Mouse (Mus musculus): ENCODE measurements around the gene B3gat1.

B3gat1 gene

DNA sequence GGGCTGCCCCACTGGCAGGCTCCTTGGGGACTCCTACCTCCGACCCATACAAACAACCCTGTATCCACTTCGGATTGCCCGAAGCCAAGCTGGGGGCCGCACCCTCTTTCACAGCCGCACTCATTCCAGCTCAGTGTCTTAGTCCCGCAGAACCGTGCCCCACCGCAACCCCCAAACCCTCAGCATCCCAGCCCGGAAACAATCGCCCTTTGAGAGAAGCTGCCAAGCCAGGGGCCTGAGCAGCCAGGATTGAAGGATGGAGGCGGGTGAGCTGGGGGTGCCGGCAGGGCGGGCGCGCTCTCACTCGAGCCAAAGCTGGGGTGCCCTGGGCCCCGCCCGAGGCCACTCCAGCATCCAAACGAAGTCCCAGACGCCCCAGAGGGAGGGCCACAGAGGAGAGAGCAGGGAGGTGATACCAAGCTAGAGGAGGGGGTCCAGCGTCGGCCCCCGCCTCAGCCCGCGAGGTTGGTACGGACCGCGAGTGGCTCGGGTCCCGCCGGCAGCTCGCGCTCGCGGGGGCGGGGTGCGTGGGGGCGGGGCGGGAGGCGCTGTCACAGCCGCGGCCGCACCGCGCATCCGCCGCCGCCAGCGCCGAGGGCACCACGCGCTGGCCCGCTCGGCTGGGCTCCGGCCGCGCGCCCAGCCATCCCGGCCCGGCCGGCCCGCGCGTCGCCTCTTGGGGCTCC is at the start of gene B3gat1:
Gene B3gat1 (plus strand): TSS at position 523 of the 686 bp plus-strand sequence.
- DNase-seq (ENCODE audit: low spot score): no peak

DNA sequence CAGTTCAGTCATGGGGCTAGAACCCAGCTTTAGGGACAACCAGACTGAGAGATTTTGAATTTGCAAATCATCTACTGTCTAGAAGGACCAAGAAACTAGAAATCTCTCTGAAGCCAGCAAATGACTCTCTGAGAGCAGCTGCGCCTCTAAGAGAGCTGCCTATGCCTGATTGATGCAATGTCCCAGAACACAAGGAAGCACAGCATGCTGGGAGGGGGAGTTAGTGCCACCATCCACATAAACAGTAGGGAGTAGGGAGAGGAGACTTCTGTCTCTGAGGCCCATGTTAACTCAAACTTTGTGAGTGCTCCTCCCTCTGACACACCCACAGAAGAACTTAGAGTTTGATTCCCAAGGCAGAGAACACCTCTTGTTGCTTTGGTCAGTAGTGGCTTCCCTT is 44.4 kb upstream of the B3gat1 start:
- no peak for DNase-seq (ENCODE audit: low spot score)

DNA sequence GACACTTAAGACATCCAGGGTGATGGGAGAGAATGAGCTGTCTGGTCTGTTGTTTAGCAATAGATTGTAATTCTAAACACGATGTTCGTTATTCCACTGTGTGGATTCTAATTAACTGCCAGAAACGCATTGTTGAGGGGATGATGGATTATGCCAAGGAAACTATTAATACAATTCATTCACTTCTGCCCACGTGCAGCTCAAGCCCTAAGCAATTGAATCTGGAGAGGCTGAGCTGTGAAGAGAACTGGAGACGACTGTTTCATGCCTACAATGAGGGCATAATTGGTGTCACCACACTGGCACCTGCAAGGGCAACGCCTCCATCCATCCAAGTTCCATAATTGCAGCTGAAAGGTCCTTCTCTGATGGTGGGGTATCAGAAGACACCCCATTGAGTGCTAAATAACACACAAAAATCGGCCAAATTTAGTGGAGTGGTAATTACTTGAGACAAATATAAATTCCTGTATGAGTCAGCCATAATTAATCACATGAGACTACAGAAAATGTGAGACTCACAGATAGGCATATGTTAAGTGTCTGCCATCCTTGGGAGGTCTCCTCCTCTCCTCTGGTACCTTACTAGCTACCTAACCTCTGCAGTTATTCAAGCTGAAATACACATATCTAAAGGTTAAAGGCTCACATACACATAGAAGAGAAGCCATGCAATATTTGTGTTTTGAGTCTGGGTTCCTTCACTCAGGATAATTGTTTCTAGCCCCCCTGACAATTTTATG is 43.4 kb upstream of the B3gat1 start:
- DNase-seq (ENCODE audit: low spot score): no peak

DNA sequence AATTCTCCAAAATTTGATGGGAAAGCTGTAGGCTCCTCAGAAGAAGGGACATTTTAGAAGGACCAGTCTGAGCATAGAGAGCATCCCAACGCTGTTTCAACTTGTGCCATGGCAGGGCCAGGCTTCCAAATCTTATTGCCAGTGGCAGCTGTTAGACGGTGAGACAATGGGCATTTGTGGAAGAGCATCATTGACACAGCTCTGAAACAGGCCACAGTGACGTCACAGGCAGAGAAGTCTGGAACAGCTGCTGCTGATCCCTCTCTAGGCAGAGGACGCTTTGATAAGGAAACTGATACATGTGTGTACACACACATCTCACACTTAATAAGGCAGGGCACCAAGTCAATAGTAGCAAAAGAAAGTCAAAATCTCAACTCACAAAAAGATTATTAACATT is 40.9 kb upstream of the B3gat1 start:
- DNase-seq (ENCODE audit: low spot score): no peak

DNA sequence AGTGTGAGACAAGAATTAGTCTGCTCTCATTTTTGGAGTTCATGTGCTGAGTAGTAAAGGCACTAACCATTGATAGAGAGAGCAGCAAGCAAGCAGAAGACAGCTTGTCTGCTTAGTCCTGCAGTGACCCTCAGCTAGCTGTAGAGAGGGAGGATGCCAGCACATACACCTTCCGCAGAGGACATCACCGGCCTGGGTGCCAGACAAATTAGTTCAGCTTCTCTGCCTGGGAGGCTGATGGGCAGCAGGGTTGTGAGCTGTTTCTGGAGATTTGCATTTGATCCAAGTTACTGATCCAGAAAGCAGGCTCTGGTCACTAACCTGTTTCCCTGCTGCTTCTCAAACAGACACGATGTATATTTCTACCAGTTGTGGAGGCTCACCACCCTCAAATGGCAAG is 38.9 kb upstream of the B3gat1 start:
- no peak for DNase-seq (ENCODE audit: low spot score)

DNA sequence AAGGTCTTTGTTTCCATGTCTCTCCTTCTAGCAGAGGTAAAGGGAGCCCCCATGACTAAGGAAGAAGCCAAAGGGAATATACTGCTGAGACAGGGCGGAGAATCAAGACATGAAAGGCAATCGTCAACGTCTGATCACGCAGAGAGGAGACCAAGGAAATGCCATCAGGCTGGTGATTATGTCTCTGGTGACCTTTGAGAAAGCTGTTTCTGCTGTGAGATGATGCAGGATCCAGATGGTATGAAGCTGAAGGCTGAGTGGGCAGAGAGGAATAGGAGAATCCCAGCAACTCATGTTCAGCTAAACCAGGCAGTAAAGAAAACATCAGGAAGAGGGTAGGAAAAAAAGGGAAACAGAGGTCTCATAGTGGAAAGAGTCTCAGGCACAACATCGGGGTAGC is 38.4 kb upstream of the B3gat1 start:
- DNase-seq (ENCODE audit: low spot score): no peak

DNA sequence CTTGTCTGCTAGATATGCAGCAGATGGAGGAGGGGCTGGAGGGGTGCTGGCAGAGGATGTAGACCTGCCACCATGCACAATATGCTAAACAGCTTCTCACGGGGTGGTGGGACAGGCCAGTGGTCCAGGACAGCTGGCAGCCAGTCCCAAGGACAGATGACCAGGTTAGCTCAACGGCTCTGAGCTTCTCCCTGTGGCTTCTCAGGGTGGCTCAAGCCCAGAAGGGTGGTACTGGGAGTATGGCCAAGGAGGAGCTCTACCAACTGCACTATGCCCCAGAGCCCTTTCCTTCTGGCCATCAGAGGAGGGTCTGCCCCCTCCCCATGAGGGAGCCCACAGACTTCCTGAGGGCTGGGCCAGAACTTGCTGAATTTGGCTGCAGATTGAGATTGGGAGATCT is 35.2 kb upstream of the B3gat1 start:
- DNase-seq (ENCODE audit: low spot score): no peak

DNA sequence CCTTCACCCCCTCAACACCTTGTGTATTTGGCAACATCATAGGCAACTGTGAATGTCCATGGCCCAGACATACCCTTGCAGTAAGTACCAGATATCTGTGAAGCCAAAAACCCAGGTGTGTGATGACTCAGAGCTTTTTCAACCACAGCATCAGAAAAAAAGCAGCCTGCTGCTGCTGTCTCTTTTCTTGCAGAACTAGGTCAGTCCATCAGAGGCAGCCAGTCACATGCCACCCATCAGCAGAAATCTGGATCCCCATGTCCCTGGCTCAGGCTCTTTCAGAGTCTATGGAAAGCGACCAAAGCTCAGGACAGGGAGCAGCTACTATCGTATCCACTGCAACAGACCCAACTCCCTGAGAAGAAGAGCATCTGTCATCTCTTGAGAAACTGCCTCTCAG is 33.2 kb upstream of the B3gat1 start:
- no peak for DNase-seq (ENCODE audit: low spot score)

DNA sequence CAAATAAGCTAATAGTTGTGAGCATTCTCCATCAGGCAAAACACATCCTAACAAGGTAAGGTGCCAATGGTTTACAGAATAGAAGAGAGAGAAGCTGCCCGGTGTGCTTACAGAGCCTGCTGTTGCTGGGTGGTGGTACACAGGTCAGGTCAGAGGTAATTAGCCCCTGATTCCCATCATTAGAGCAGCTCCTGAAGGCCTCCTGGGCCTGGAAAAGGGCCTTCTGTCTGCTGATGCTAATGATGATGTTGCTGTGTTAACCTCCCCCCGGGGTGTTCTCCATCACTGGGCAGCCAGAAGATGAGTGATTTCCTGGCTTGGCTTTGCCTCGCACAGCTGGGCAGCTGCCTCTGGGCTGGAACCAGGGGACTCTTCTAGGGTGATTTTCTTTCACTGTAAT is 15.1 kb upstream of the B3gat1 start:
- no peak for DNase-seq (ENCODE audit: low spot score)

DNA sequence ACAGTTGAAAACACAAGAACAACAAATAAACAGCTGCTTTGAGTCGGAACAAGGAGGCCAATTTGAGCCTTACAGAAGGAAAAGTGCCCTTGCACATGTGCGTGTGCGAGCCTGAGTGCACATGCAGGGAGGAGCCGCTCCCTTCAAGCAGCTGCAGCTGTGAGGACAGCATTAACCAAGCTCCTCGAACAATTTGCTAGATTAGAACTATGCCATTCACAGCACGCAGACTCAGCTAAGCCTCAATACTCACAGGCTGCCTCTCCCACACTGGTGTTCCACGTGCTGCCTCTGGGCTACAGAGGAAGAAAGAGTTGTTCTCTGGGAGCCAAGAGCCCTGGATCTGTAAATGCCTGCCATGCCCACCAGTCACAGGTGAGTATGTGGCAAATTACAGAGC is 11.8 kb upstream of the B3gat1 start:
- DNase-seq (ENCODE audit: low spot score): no peak

DNA sequence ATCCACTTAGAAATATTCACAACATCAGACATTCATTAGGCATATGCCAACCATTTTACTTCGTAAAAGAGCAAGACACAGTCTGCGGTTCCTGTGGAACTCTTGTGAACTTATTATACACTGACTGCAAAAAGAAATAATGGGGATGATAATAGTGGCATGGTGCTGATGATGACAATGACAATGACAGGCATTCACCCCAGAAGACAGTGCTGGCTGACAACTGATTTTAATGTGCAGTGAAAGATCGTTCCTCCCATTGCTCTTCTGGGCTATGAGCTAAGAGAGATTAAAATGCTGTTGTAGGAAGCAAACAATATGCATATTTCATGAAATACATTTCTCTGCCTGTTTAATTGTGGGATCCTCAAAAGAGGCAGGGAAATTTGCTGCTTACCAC is 7.8 kb upstream of the B3gat1 start:
- DNase-seq (ENCODE audit: low spot score): no peak

DNA sequence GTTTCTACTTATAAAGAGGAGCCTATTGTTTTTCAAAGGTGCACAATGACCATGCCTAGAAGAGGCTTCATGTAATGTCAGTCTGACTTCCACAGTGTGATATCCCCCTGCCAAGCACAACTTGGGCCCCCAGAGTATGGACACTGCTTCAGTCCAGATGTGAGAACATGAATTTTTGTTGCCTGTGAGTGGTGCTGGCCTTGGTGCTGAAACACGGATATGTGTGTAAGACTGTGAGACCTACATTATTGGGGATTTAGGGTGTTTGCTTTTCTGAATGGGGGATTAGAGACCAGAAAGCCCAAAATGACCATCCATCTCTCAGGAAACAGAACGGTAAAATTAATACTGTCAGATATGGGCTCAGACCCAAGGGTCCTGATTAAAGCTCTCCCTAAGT is 6.1 kb upstream of the B3gat1 start:
- no peak for DNase-seq (ENCODE audit: low spot score)

DNA sequence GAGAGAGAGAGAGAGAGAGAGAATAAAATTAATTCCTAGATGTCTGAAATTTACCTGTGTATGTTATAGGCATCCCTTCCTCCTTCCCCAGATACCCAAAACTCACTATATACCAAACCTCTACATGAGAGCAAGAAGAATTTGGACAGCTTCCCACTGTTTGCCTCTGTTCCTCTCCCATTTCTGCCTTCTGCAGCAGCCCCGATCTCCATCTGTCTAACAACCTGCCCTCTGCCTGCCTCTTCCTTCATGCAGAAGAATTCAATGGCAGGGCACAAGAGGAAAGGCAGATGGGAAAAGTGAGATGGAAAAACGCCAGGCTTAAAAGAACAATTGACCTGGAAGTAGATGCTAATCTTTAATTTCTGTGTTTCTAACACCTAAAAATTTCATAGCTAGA is 5.0 kb upstream of the B3gat1 start:
- no peak for DNase-seq (ENCODE audit: low spot score)

DNA sequence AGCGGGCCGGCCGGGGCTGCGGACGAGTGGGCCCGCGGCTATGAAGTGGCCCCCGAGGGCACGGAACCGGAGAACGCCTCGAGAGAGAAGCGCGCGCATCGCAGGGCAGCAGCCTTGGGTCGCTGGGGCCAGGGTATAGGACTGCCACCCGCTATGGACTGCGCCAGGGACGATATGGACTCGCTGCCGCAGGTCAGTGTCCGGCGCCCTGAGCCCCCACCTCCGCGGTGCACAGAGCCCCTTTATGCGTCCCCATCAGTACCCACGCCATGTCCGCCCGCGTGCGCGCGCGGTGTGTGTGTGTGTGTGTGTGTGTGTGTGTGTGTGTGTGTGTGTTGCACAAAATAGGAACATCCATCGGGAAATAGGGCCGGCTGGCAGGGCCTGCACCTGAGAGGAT is 458 bp downstream of the B3gat1 start:
- no peak for DNase-seq (ENCODE audit: low spot score)

DNA sequence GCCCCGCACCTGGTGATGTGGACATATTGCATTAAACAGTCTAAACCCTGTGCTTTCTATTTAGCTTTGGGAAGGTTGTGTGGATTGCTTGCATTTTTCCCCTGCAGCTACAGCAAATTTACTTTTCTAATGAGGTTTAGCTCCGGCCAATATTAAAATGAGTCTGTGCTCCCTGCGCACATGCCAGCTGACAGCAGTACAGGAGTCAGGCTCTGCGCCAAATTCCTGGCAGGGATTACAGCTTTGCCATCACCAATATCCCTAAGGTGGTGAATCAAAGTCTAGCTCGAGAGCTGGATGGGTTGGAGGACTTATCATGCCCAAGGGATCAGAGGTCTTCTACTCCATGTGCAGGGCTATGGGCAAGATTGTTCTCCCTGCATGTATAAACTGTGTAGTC is 3.6 kb downstream of the B3gat1 start:
- no peak for DNase-seq (ENCODE audit: low spot score)

DNA sequence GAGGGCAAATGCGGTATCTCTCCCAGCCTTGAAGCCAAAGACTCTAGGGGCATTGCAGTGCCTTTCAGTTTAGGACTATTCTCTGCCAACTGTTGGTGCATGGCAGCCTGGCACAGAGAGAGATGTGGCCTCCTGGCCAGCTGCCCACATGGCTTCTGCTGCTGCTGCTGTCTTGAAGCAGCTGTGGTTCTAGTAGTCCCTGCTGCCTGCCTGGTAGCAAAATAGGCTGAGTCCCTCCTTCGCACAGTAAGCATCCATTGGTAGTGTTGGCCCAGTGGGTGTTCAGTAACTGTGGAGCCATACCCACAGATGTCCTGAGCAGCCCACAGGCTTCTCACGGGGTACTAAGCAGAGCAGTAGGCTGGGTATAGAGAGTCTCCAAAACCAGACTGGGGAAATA is 9.3 kb downstream of the B3gat1 start:
- no peak for DNase-seq (ENCODE audit: low spot score)

DNA sequence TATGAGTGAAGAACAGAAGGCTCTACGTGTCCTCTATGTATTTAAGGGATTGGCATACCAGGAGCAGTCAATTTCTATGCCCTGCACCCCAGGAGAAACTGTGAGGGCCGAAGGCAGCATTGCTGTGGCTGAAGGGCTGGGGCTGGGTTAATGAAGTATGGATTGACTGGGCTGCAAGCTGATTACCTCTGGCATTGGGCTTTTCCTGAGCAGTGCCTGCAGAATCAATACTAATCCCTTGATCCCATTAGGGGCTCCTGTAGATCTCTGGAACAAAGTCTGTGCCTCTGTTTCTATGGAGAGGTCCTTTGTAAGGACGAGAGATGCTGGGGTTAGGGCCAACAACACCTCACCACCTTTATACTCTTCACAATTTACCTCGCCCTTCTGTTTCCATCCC is 13.6 kb downstream of the B3gat1 start:
- no peak for DNase-seq (ENCODE audit: low spot score)

DNA sequence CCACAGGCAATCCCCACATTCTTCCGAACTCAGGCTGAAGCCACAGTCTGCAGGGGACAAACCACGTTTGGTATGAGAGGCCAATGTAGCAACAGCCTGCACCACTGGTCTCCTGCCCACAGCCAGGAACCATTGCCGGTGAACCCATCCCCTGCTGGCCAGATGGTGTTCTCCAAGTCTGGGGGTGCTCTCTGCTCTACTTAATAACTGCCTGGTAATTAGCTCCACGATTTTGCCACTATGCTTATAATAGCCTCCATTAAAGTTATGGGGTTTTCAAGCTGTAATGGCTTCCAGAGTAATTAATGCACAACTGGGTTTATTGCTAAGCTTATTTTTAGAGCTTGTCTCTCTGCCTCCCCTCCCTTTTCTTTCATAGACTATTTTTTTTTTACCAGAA is 15.4 kb downstream of the B3gat1 start:
- DNase-seq (ENCODE audit: low spot score): no peak

DNA sequence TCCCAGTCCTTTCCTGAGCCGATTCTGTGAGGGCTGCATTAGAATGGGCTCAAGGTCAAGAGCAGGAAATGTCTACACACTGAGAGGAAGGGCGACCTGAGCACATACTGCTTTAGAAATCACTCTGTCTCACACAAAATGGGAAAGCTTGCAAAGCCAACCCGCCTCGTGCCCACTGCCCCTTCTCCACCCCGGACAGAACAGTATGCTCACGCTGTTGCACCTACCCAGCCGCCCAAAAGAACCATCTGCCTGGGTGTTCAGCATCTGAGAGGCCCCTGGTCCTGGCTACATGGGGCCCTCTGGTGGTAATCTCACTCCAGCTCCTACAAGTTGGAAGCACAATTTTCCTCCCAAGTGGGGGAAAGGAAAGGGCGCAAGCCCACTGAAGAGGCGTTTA is 26.6 kb downstream of the B3gat1 start:
- no peak for DNase-seq (ENCODE audit: low spot score)

DNA sequence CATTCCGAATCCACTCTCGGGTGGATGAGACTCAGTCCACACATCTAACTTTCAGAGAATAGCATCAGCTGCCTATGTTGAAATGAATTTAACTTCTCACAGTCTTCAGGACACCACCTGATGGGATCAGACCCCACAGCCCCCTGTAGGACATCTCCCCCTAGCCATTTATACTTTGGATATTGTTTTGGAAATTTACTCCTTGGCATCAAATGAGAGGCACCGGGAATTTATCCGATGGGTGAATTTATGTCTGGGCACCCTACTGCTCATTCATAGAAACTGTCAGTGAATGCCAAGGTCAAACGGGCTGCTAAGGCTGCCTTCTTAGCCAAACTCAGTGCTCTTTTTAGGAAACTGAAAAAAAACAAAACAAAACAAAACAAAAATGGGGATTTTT is 27.0 kb downstream of the B3gat1 start:
- no peak for DNase-seq (ENCODE audit: low spot score)

DNA sequence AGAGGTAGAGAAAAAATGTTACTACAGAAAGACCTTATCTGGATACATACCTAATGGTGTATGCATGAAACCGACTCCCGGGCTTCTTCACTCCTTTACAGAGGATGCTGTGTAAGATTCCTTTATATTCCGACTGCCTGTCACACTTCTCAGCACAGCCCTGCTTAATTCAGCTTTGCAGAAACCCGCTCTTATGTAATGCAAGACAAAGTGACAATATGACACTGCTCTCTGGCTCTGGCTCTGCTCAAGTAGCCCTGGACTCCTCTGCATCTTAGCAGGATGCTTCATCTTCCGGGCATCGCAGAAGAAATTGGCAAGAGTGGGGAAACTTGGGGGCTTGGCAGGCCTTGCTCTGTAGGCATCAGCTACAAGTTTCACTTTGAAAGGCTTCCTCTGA is 28.9 kb downstream of the B3gat1 start:
- no peak for DNase-seq (ENCODE audit: low spot score)

DNA sequence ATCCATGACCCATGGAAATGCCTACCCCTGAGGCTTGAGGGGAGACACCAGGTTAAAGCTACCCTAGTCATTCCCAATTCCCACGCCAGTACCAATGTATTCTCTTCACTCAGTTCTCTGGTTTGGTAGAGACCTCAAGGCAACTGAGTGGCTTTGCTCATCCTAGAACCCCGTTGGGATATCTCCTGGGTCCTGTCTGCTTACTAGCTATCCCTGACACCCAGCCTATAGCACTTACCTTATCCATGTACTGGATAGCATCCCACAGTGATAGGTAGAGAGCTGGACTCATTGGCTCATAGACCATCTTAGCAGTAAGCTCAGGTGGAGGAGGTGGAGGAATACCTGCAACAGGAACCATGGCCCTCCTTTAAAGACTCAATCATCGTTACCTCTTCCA is 34.7 kb downstream of the B3gat1 start:
- DNase-seq (ENCODE audit: low spot score): no peak

DNA sequence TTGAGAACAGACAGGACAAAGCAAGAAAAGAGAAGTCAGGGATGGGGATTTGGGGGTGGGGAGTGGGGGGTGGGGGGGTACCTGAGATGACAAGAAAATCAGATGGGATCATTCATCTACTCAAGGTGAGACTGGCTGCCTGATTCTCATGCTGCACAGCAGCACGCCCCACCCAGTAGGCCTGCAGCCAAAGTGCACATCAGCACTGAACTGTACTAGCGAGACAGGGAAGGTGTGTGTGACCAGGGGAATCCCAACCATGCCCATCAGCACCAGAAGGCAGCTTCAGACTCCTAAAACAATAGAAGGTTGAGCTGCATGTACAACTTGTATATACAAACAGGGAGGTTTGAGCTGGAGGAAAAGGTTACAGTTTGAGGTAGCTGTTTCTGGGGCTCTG is 42.2 kb downstream of the B3gat1 start:
- no peak for DNase-seq (ENCODE audit: low spot score)

All from layer of hippocampus, adult 9-10 months (tissue).